Mouse (Mus musculus): ENCODE results near the gene Lrrc27. TPM values are rescaled to one million over a fixed set of nuclear protein-coding genes. Genes with fewer than 3 reads are reported as not detected.

Gene Lrrc27
- polyA plus RNA-seq, 1 experiment from 2014 or later, result 3.4 TPM

- H3K27ac ChIP-seq (ENCODE audit: low read depth), result no peak overlapping the region
- no peaks in the 10 kb centered on the region for H3K36me3 ChIP-seq (ENCODE audit: insufficient read depth)
- H3K9ac ChIP-seq, result no peak overlapping the region
- ATAC-seq (ENCODE audit: insufficient read depth), result no peak
- H3K4me2 ChIP-seq, result no peak overlapping the region
- no peak for TF ChIP-seq CTCF (IDR thresholded peaks at IDR 0.05; ENCODE audit: low read depth)
- no peak for DNase-seq
- 60% methylated on average over 3 of the region's 3 CpGs for WGBS
- H3K4me1 ChIP-seq (ENCODE audit: insufficient read depth), result peaks cover 10% of the 10 kb centered on the region; the same call in 1 of the 2 replicates
- no peak overlapping the region for H3K4me3 ChIP-seq (ENCODE audit: low read depth, low read length)
- no peaks in the 10 kb centered on the region for H3K27me3 ChIP-seq (ENCODE audit: insufficient read depth, low read length)
- H3K9me3 ChIP-seq (ENCODE audit: low read depth, low read length), result no peaks in the 10 kb centered on the region
Measured at GRCm38 (mm10) chr7:139214160-139214559, 1.4 kb downstream of the Lrrc27 start.

- DNase-seq (no peak), ATAC-seq (ENCODE audit: insufficient read depth) (no peak)
- Histone ChIP-seq H3K9me3 (ENCODE audit: low read depth, low read length) (no peaks in the 10 kb centered on the region), H3K9ac (no peak overlapping the region), H3K27me3 (ENCODE audit: insufficient read depth, low read length) (no peaks in the 10 kb centered on the region), H3K4me2 (no peak overlapping the region), H3K4me1 (ENCODE audit: insufficient read depth) (peaks cover 11% of the 10 kb centered on the region; the same call in 1 of the 2 replicates), H3K36me3 (ENCODE audit: insufficient read depth) (no peaks in the 10 kb centered on the region), H3K4me3 (ENCODE audit: low read depth, low read length) (no peak overlapping the region), H3K27ac (ENCODE audit: low read depth) (no peak overlapping the region)
- TF ChIP-seq CTCF (IDR thresholded peaks at IDR 0.05; ENCODE audit: low read depth), result no peak
- WGBS, result 76% methylated on average over 14 of the region's 14 CpGs
Measured at GRCm38 (mm10) chr7:139214596-139215340, 2.0 kb downstream of the Lrrc27 start.

GRCm38 (mm10) chr7:139215516-139215915 lies 2.7 kb downstream of the Lrrc27 start:
- TF ChIP-seq CTCF (IDR thresholded peaks at IDR 0.05; ENCODE audit: low read depth), result no peak
- WGBS, result 45% methylated on average over 1 of the region's 1 CpGs
- Histone ChIP-seq H3K36me3 (ENCODE audit: insufficient read depth) (no peaks in the 10 kb centered on the region), H3K4me3 (ENCODE audit: low read depth, low read length) (no peak overlapping the region), H3K4me2 (no peak overlapping the region), H3K9me3 (ENCODE audit: low read depth, low read length) (no peaks in the 10 kb centered on the region), H3K4me1 (ENCODE audit: insufficient read depth) (peaks cover 17% of the 10 kb centered on the region; the same call in 1 of the 2 replicates), H3K9ac (no peak overlapping the region), H3K27me3 (ENCODE audit: insufficient read depth, low read length) (no peaks in the 10 kb centered on the region), H3K27ac (ENCODE audit: low read depth) (no peak overlapping the region)
- ATAC-seq (ENCODE audit: insufficient read depth), result no peak
- no peak for DNase-seq

DNA sequence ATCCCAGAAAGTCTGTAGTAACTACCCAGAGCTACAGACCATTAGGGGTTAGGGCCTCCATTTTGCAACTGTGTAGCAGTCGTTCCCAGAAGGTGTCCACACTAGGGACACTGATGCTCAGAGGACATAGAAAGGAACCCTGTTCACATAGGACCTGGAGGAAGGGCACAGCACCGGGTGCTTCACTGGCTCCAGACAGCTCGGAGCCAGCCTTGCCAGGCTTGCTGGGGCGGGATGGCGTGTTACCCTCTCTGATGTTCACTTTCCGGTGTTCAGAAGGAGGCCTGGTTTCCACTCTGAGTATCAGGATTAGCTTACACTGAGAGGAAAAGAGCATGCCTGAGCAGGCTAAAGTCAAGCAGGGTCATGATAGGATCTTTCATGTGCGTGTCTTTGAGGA lies 3.2 kb downstream of the Lrrc27 start:
- Histone ChIP-seq H3K4me1 (ENCODE audit: insufficient read depth) (peaks cover 17% of the 10 kb centered on the region; the same call in 1 of the 2 replicates), H3K4me2 (no peak overlapping the region), H3K9me3 (ENCODE audit: low read depth, low read length) (no peaks in the 10 kb centered on the region), H3K4me3 (ENCODE audit: low read depth, low read length) (no peak overlapping the region), H3K27ac (ENCODE audit: low read depth) (no peak overlapping the region), H3K36me3 (ENCODE audit: insufficient read depth) (no peaks in the 10 kb centered on the region), H3K27me3 (ENCODE audit: insufficient read depth, low read length) (no peaks in the 10 kb centered on the region), H3K9ac (no peak overlapping the region)
- whole genome bisulfite sequencing, result 82% methylated on average over 7 of the region's 7 CpGs
- ATAC-seq (ENCODE audit: insufficient read depth) (no peak), DNase-seq (no peak)
- no peak for TF ChIP-seq CTCF (IDR thresholded peaks at IDR 0.05; ENCODE audit: low read depth)

DNA sequence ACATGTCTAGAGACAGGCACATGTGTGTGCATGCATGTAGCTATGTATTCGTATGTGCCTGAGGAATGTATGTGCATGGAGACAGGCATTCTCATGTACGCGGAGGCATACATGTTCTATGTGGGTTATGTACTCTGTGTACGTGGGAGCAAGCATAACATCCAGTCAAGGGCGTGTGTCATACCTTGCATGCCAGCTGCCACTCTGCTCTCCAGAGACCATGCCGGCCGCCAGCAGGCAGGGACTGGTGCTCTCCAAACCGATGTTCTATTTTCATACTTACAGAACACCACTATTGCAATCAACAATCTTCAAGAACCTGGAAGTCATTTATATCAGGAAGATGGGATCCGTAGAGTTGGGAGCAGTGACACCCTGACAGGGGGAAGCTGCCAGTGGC lies 3.7 kb downstream of the Lrrc27 start:
- Histone ChIP-seq H3K9ac (no peak overlapping the region), H3K27me3 (ENCODE audit: insufficient read depth, low read length) (no peaks in the 10 kb centered on the region), H3K36me3 (ENCODE audit: insufficient read depth) (no peaks in the 10 kb centered on the region), H3K4me2 (no peak overlapping the region), H3K9me3 (ENCODE audit: low read depth, low read length) (no peaks in the 10 kb centered on the region), H3K4me1 (ENCODE audit: insufficient read depth) (peaks cover 17% of the 10 kb centered on the region; the same call in 1 of the 2 replicates), H3K27ac (ENCODE audit: low read depth) (no peak overlapping the region), H3K4me3 (ENCODE audit: low read depth, low read length) (no peak overlapping the region)
- no peak for TF ChIP-seq CTCF (IDR thresholded peaks at IDR 0.05; ENCODE audit: low read depth)
- DNase-seq (no peak), ATAC-seq (ENCODE audit: insufficient read depth) (no peak)
- 87% methylated on average over 9 of the region's 9 CpGs for WGBS

GRCm38 (mm10) chr7:139217046-139217445 lies 4.3 kb downstream of the Lrrc27 start:
- 77% methylated on average over 7 of the region's 7 CpGs for WGBS
- DNase-seq, result no peak
- H3K27ac ChIP-seq (ENCODE audit: low read depth), result no peak overlapping the region

DNA sequence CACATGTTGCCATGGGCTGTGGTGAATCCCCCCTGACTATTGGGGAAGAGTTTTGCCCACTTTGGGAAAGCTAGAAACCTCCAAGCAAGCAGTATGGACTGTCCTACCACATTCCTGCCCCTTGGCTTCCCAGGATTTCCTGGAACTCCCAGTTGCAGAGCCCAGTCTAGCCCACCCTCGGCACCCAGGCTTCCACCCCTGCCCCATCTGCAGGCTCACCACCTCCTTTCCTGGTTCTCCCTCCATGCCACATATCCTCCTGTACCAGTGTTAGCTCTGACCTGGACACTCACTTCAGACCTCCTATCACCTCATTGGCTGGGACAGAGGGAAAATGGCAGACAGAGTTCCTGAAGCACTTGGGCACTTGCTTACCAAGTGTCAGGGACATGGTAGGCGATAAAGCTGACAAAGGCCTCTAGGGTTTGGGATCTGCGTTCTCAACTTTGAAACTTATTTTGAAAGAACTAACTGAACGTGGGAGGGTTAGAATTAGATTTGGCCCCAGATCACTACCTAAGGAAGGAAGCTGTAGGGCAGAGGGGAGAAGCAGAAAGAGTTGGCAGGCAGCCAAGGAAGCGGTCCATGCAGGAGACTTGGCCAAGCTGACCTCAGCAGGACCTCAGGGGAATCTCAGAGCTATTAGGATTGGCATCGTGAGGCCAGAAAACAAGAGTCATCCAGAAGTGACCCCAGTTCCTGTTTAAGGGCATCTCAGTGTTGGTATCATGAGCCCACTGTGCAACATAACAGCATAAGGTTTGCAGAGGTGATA lies 6.0 kb downstream of the Lrrc27 start:
- H3K4me1 ChIP-seq (ENCODE audit: insufficient read depth), result peaks cover 14% of the 10 kb centered on the region; the same call in 1 of the 2 replicates
- H3K27ac ChIP-seq (ENCODE audit: low read depth), result 0 out of 2 replicates have a peak overlapping the region, but pooled peaks have one; percentile 18
- no peaks in the 10 kb centered on the region for H3K9me3 ChIP-seq (ENCODE audit: low read depth, low read length)
- TF ChIP-seq CTCF (IDR thresholded peaks at IDR 0.05; ENCODE audit: low read depth), result no peak
- DNase-seq (peak; percentile 63), ATAC-seq (ENCODE audit: insufficient read depth) (no peak)
- WGBS, result 44% methylated on average over 6 of the region's 6 CpGs
- H3K36me3 ChIP-seq (ENCODE audit: insufficient read depth), result no peaks in the 10 kb centered on the region
- H3K4me2 ChIP-seq, result no peak overlapping the region
- no peaks in the 10 kb centered on the region for H3K27me3 ChIP-seq (ENCODE audit: insufficient read depth, low read length)
- no peak overlapping the region for H3K4me3 ChIP-seq (ENCODE audit: low read depth, low read length)
- no peak overlapping the region for H3K9ac ChIP-seq

More at GRCm38 (mm10) chr7:139217046-139217445, 4.3 kb downstream of the Lrrc27 start:
- Histone ChIP-seq H3K36me3 (ENCODE audit: insufficient read depth) (no peaks in the 10 kb centered on the region), H3K4me1 (ENCODE audit: insufficient read depth) (peaks cover 17% of the 10 kb centered on the region; the same call in 1 of the 2 replicates), H3K9me3 (ENCODE audit: low read depth, low read length) (no peaks in the 10 kb centered on the region), H3K4me3 (ENCODE audit: low read depth, low read length) (no peak overlapping the region), H3K4me2 (no peak overlapping the region), H3K27me3 (ENCODE audit: insufficient read depth, low read length) (no peaks in the 10 kb centered on the region), H3K9ac (no peak overlapping the region)
- ATAC-seq (ENCODE audit: insufficient read depth), result no peak
- TF ChIP-seq CTCF (IDR thresholded peaks at IDR 0.05; ENCODE audit: low read depth), result no peak

All from lung, embryonic 14.5 days (tissue).